Mouse (Mus musculus) frontal cortex, postnatal 14 days (tissue): Measurements from ENCODE around the gene Gclc.
"Not testable (repeated sequence)": the region's sequence is repeated elsewhere in the genome, so short reads cannot be mapped to it uniquely, and the experiment has no call there.

Experiments
- DNase-seq, 2 experiments: peaks; one replicate each; pipeline ENCODE4 v3.0.0; 2022; ENCODE audit warnings: low spot score in 2 of 2

Gclc gene

DNA sequence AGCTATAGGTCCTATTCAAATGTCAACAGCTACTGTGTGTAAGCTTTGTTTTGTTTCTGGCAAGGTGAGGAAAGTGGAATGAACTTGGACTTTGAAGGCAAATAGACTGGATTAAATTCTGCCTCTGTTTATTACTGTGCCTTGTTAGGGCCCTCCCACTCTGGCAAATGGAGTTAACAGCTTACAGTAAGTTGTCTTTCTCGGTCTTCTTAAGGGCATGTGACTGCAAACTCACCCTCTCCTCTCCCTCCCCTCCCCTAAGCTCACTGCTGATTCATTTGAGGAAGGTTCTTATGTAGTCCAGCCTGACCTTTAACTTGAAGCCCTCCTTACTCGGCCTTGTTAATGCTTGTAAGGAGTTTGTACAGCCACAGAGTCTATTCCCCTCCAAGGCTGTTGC is 8.0 kb upstream of the Gclc start:
- no peak for DNase-seq

DNA sequence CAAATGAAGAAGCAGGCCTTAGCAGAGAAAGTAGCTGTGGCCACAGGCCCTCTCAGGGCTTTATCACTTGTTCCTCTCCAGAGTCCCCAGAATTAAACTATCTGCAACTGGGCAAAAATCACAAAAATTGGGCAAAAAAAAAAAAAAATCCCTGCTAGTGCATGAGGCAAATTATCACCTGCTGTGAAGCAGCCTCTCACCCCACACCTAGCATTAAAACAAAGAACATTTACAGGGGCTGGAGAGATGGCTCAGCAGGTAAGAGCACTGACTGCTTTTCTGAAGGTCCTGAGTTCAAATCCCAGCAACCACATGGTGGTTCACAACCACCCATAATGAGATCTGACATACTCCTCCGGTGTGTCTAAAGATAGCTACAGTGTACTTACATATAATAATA is 6.0 kb upstream of the Gclc start:
- DNase-seq, result not testable (repeated sequence)

- DNase-seq, result peak; percentile 92 to 94
These were observed 3.9 kb upstream of the Gclc start for GRCm38 (mm10) chr9:77750133-77751060.

DNA sequence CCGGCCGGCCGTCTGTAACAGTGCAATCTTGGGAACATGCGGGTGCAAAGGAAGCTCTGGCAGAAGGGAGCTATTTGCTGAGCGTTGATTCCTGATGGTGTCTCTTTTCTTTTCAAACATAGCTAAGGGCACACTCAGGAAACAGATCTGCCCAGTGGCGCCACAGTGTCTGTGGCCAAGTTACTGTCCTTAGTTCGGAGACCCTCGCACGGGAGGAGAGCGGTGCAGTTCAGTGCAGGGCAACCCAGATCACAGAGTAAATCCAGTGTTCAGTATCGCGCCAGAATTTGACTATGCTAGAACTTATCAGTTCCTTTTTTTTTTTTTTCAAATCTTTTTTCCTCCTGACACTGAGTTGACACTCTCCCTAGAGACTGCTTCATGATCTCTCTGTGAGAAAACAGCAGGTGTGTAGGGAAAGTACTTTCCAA is 3.2 kb upstream of the Gclc start:
- DNase-seq, result peak in 1 of 2 experiments; percentile 18

DNA sequence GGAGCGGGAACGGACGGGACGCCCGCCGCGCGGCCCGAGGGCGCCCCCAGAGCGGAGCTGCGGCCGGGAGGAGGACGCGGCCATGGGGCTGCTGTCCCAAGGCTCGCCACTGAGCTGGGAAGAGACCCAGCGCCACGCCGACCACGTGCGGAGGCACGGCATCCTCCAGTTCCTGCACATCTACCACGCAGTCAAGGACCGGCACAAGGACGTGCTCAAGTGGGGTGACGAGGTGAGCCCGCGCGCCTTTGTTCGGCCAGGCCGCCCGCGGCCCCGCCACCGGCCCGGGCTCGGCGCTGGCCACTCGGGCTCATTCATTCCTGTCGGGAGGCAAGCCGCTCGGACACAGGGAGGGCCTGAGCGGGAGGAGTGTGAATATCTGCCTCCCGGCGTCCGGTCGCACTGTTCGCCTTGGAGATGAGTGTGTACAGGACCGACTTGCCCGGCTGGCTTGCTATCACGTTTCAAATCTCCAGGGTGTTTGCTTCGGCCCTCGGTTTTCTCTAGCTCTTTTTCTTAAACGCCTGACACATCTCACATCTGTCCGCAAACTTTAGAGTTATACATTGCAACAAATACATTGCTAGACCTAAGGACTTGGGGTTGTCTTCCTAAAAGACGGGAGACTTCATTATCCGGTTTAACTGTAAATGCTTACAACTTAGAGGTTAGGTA is 530 bp downstream of the Gclc start:
- peak; percentile 21 to 36 for DNase-seq

GRCm38 (mm10) chr9:77755403-77755784 is 1.1 kb downstream of the Gclc start:
- no peak for DNase-seq

- DNase-seq, result no peak
These were observed 1.7 kb downstream of the Gclc start for GRCm38 (mm10) chr9:77756076-77756475.

GRCm38 (mm10) chr9:77757331-77757730 is 3.0 kb downstream of the Gclc start:
- DNase-seq, result no peak

GRCm38 (mm10) chr9:77758481-77758880 is 4.1 kb downstream of the Gclc start:
- DNase-seq, result no peak

DNA sequence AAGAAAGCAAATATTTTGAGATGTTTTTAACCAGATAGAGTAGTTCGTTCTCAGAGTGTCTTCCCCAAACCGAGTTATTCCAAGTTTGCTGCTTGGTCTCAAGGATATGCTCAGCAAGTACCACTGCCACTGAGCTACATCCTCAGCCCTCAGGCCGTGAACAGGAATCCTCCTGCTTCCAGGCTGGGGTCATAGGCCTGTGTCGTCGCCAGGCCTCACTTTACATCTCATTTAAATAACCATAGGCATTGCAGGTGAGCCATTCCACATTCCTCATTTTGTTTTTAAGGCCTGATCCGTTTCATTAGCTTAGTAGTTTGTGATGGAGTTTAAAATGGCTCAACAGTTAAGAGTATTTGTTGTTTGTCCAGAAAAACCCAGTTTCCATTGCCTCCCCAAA is 4.8 kb downstream of the Gclc start:
- DNase-seq, result no peak

DNA sequence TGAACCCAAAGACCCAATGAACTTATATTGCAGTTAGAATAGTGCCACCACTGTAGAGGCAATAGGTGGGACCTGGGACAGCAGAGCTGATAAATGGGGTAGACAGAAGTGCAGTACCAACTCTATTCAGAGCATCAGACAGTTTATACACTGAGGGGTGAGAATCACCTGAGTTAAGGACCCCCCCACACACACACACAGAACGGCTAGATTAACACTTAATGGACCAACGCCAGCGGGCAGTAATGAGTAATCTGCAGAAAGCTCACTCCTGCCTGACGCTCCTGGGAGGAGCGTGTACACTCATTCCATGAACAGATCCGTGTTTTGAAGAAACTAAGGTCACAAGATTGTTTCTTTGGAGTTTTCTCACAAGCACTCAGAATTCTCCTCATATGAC is 5.4 kb downstream of the Gclc start:
- no peak for DNase-seq

GRCm38 (mm10) chr9:77766218-77766617 is 11.9 kb downstream of the Gclc start:
- no peak for DNase-seq

DNA sequence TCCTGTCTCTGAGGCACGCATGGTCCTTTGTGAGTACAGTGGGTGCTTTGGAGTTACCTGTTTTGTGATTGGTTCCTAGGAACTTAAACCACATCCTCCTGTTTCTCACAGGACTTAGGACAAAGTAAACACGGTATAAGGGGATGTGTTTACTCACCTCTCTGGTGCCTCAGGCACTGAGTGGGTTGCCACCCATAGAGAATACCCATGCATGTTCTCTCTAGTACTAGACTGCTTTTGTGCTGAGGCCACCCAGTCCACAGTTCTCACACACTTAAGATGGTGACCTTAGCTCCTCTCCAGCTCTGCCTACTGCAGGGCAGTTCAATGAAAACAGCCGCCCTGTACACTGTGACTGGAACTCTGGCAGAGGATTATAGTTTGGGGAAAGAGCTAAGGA is 12.4 kb downstream of the Gclc start:
- DNase-seq, result no peak

- DNase-seq, result no peak
These were observed 16.6 kb downstream of the Gclc start for GRCm38 (mm10) chr9:77770909-77771308.

DNA sequence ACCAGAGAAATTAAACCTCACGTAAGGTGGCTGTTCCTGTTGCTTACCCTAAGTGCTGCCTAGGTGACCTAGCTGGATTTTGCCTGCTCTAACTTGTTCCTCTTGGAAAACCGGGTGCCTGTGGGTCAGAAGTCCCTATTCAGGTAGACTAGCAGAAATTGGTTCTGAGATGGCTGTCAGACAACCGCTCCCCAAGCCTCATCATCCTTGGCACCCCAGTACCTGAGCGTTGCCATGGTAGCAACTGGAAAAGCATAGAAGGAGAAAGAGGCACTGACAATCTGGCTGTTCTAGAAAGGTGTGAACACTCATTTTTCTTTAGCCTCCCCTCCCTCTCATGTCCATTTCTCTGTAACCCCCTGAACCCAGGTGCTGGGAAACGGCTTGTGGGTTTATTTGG is 17.0 kb downstream of the Gclc start:
- no peak for DNase-seq

- DNase-seq, result no peak
These were observed 17.5 kb downstream of the Gclc start for GRCm38 (mm10) chr9:77771765-77772383.

- no peak for DNase-seq
These were observed 22.6 kb downstream of the Gclc start for GRCm38 (mm10) chr9:77776720-77777515.

- DNase-seq, result no peak
These were observed 23.3 kb downstream of the Gclc start for GRCm38 (mm10) chr9:77777622-77778021.

- DNase-seq, result no peak
These were observed 25.4 kb downstream of the Gclc start for GRCm38 (mm10) chr9:77779711-77780110.

- no peak for DNase-seq
These were observed 27.3 kb downstream of the Gclc start for GRCm38 (mm10) chr9:77781453-77782163.

DNA sequence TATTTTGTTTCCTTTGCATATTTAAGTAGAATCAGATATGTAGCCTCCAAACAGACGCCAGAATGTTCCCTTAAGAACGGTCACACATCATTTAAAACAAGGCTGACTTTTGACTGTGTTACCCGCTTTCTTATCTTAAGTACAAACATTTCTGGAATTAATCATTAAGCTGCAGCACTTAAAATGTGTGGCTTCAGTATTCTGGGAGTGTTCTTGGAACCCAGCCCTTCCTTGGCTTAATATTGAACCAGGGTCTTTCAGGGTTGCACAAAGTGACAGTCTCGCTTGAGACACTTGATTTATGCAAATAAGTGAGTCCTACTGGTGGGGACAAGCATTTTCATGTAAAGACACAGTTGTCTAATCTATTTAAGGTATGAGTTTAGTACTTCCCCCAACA is 27.9 kb downstream of the Gclc start:
- DNase-seq, result no peak
